Mouse (Mus musculus) liver, adult 2 months (tissue): ENCODE measurements around the gene Dusp28.

Source experiments
- CTCF ChIP-seq: fragments of 200-500 bp; IDR thresholded peaks from 2 replicates; pipeline ENCODE4 v1.5.1; 2011; ENCODE audit warnings: low read depth, low read length, control low read depth
- POLR2A ChIP-seq: fragments of 200-500 bp; IDR thresholded peaks from 2 replicates; pipeline ENCODE4 v1.6.1; 2011; ENCODE audit warnings: low read length, control low read depth; ENCODE audit not compliant: insufficient read depth; ENCODE audit errors: extremely low read depth

DNA sequence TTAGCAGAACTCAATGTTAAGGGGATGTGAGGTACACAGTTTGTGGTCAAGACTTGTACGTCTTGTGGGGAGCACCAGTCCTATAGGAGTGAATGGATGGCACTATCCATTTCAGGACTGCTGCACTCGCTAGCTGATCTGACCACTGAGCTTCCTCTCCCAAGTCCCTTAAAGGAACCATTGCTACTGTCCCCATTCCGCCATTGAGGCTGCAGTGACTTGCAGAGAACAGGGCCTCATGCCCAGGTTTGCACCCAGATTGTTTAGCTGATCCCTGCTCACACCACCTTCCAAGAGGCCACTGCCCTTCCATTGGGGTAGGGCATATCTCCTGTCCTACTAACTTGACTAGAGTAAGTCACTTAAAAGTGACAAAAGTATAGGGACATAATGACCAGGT lies 1.9 kb downstream of the Dusp28 start:
- TF ChIP-seq CTCF (no peak), POLR2A (no peak)
